Mouse (Mus musculus) hindbrain, embryonic 16.5 days (tissue): ENCODE measurements at regions not wholly inside any gene's neighbourhood (a gene's known extent, or its start where the extent isn't known, plus 50 kb on each side); places are given as distances from the start of the nearest gene placed in this dataset.

ENCODE experiments used
- ATAC-seq: fragments of 200-750 bp; cut with Nextera tagmentation; 2 replicates; pipeline ENCODE4 v1.8.0; 2017; ENCODE audit warnings: moderate TSS enrichment, moderate library complexity
- H3K27ac ChIP-seq: fragments of 300-500 bp; sonication (generic); 2 replicates; pipeline ENCODE4 v1.5.1; 2014; ENCODE audit warnings: low read depth, mild to moderate bottlenecking, control low read depth, low read length, moderate library complexity
- H3K27me3 ChIP-seq: fragments of 300-500 bp; sonication (generic); replicated peaks from 2 replicates; pipeline ENCODE4 v1.6.1; 2014; ENCODE audit warnings: low read length; ENCODE audit not compliant: control insufficient read depth, insufficient read depth
- H3K36me3 ChIP-seq: fragments of 300-500 bp; sonication (generic); 2 replicates; pipeline ENCODE4 v1.6.1; 2014; ENCODE audit warnings: mild to moderate bottlenecking, low read length, moderate library complexity, mixed read lengths; ENCODE audit not compliant: control insufficient read depth, insufficient read depth
- H3K4me1 ChIP-seq: fragments of 300-500 bp; sonication (generic); 2 replicates; pipeline ENCODE4 v1.6.1; 2014; ENCODE audit warnings: low read depth, low read length; ENCODE audit not compliant: control insufficient read depth, insufficient read depth
- H3K4me2 ChIP-seq: fragments of 300-500 bp; sonication (generic); 2 replicates; pipeline ENCODE4 v1.6.1; 2014; ENCODE audit warnings: mild to moderate bottlenecking, low read length, control low read depth, moderate library complexity
- H3K4me3 ChIP-seq: fragments of 300-500 bp; sonication (generic); 2 replicates; pipeline ENCODE4 v1.5.1; 2014; ENCODE audit warnings: mild to moderate bottlenecking, low read length, control low read depth, moderate library complexity
- H3K9ac ChIP-seq: fragments of 300-500 bp; sonication (generic); 2 replicates; pipeline ENCODE4 v1.6.1; 2014; ENCODE audit warnings: low read depth, mild to moderate bottlenecking, control low read depth, low read length, moderate library complexity
- H3K9me3 ChIP-seq: fragments of 300-500 bp; sonication (generic); 2 replicates; pipeline ENCODE4 v1.6.1; 2014; ENCODE audit warnings: mild to moderate bottlenecking, low read length, moderate library complexity; ENCODE audit not compliant: control insufficient read depth
- WGBS: fragments of 180-500 bp; shearing (Covaris S2); extraction: QIAGEN DNeasy Blood & Tissue Kit; methylation state at CpG from one replicate; pipeline ENCODE4 v1.1.7; 2014; 5-methylcytosine and 5-hydroxymethylcytosine counted together

- H3K36me3 ChIP-seq, result no peaks in the 10 kb centered on the region
- H3K27me3 ChIP-seq, result no peaks in the 10 kb centered on the region
- ATAC-seq, result no peak
- H3K9me3 ChIP-seq, result no peaks in the 10 kb centered on the region; the same call in 1 of the 2 replicates
- no peak overlapping the region for H3K9ac ChIP-seq
- H3K4me1 ChIP-seq, result no peaks in the 10 kb centered on the region
- no peak overlapping the region for H3K27ac ChIP-seq
- no peak overlapping the region for H3K4me2 ChIP-seq
- H3K4me3 ChIP-seq, result no peak overlapping the region
These were observed 93.9 kb upstream of the Rps6ka3 start for GRCm38 (mm10) chrX:159116210-159116609.

GRCm38 (mm10) chrX:159140554-159140953 lies 69.6 kb upstream of the Rps6ka3 start:
- 87% methylated on average over 4 of the region's 4 CpGs for WGBS
- no peaks in the 10 kb centered on the region for H3K4me1 ChIP-seq
- no peaks in the 10 kb centered on the region for H3K9me3 ChIP-seq
- H3K27me3 ChIP-seq, result no peaks in the 10 kb centered on the region
- no peaks in the 10 kb centered on the region for H3K36me3 ChIP-seq
- H3K4me3 ChIP-seq, result no peak overlapping the region
- no peak overlapping the region for H3K4me2 ChIP-seq
- H3K9ac ChIP-seq, result no peak overlapping the region
- H3K27ac ChIP-seq, result no peak overlapping the region
- no peak for ATAC-seq

GRCm38 (mm10) chrX:159143278-159143677 lies 66.8 kb upstream of the Rps6ka3 start:
- Histone ChIP-seq H3K4me2 (no peak overlapping the region), H3K4me3 (no peak overlapping the region), H3K27me3 (no peaks in the 10 kb centered on the region), H3K9me3 (no peaks in the 10 kb centered on the region), H3K36me3 (no peaks in the 10 kb centered on the region), H3K9ac (no peak overlapping the region), H3K27ac (no peak overlapping the region), H3K4me1 (no peaks in the 10 kb centered on the region)
- 85% methylated on average over 4 of the region's 4 CpGs for WGBS
- no peak for ATAC-seq

GRCm38 (mm10) chrX:159144674-159145073 lies 65.4 kb upstream of the Rps6ka3 start:
- no peaks in the 10 kb centered on the region for H3K27me3 ChIP-seq
- H3K4me1 ChIP-seq, result no peaks in the 10 kb centered on the region
- H3K4me2 ChIP-seq, result no peak overlapping the region
- no peak overlapping the region for H3K4me3 ChIP-seq
- no peak overlapping the region for H3K9ac ChIP-seq
- no peak overlapping the region for H3K27ac ChIP-seq
- no peaks in the 10 kb centered on the region for H3K9me3 ChIP-seq
- H3K36me3 ChIP-seq, result no peaks in the 10 kb centered on the region
- 73% methylated on average over 3 of the region's 3 CpGs for WGBS
- no peak for ATAC-seq

GRCm38 (mm10) chrX:159145212-159145611 lies 64.9 kb upstream of the Rps6ka3 start:
- WGBS, result 74% methylated on average over 4 of the region's 4 CpGs
- Histone ChIP-seq H3K4me1 (no peaks in the 10 kb centered on the region), H3K4me2 (no peak overlapping the region), H3K9ac (no peak overlapping the region), H3K27ac (no peak overlapping the region), H3K9me3 (no peaks in the 10 kb centered on the region), H3K36me3 (no peaks in the 10 kb centered on the region), H3K4me3 (no peak overlapping the region), H3K27me3 (no peaks in the 10 kb centered on the region)
- no peak for ATAC-seq

GRCm38 (mm10) chrX:159155786-159156185 lies 54.3 kb upstream of the Rps6ka3 start:
- H3K27me3 ChIP-seq, result no peaks in the 10 kb centered on the region
- WGBS, result 72% methylated on average over 5 of the region's 5 CpGs
- no peak overlapping the region for H3K27ac ChIP-seq
- no peak overlapping the region for H3K9ac ChIP-seq
- H3K9me3 ChIP-seq, result no peaks in the 10 kb centered on the region
- no peaks in the 10 kb centered on the region for H3K4me1 ChIP-seq
- H3K4me2 ChIP-seq, result no peak overlapping the region
- no peak for ATAC-seq
- no peak overlapping the region for H3K4me3 ChIP-seq
- no peaks in the 10 kb centered on the region for H3K36me3 ChIP-seq

GRCm38 (mm10) chrX:159156976-159157375 lies 53.1 kb upstream of the Rps6ka3 start:
- WGBS, result 73% methylated on average over 4 of the region's 4 CpGs
- Histone ChIP-seq H3K27me3 (no peaks in the 10 kb centered on the region), H3K4me2 (no peak overlapping the region)

GRCm38 (mm10) chrX:159159727-159160126 lies 50.4 kb upstream of the Rps6ka3 start:
- no peak for ATAC-seq
- Histone ChIP-seq H3K4me2 (no peak overlapping the region), H3K9me3 (no peaks in the 10 kb centered on the region), H3K9ac (no peak overlapping the region), H3K36me3 (no peaks in the 10 kb centered on the region), H3K4me1 (no peaks in the 10 kb centered on the region), H3K4me3 (no peak overlapping the region), H3K27me3 (no peaks in the 10 kb centered on the region), H3K27ac (no peak overlapping the region)
- WGBS, result 96% methylated on average over 2 of the region's 2 CpGs

More at GRCm38 (mm10) chrX:159156976-159157375, 53.1 kb upstream of the Rps6ka3 start:
- Histone ChIP-seq H3K36me3 (no peaks in the 10 kb centered on the region), H3K4me1 (no peaks in the 10 kb centered on the region), H3K9me3 (no peaks in the 10 kb centered on the region), H3K27ac (no peak overlapping the region), H3K4me3 (no peak overlapping the region), H3K9ac (no peak overlapping the region)
- ATAC-seq, result no peak
